Mouse (Mus musculus): ENCODE measurements around the gene Vmp1. TPM values are rescaled to one million over a fixed set of nuclear protein-coding genes. Genes with fewer than 3 reads are reported as not detected.
A peak's percentile ranks its signal among the peaks of the same experiment; 100 is the strongest.

Vmp1 gene
- polyA plus RNA-seq (2015; fragmentation: Nextera tagmentation; extraction: Ambion mirVana): 93.5 and 102 TPM in 2 replicates

GRCm38 (mm10) chr11:86683395-86684125, at the start of gene Vmp1, which contains the start of gene Ptrh2:
Gene Vmp1 (minus strand): TSS chr11:86683836.
Gene Ptrh2 (plus strand): TSS chr11:86683985.
- under 1% methylated on average over 56 of the region's 56 CpGs for WGBS

DNA sequence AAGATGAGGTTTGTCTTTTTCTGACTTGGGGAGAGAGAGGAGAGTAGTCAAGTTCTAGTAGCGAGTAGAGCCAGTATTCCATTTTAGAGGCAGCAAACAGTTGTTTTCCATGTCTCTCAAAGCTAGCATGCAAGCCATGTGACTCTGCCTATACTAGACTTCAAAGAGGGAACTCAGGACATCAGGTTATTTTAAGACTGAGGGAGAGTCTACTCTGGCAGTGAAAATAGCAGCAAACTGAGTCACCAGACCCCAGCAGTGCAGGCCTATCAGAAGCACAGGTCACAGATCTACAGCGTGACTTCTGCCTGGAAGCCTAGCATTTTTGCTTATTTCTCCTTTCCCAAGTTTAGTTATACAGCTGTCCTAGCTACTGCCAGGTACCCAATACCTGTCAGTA, 47.8 kb upstream of the Vmp1 start:
- Histone ChIP-seq H3K27ac (no peak overlapping the region), H3K9me3 (no peaks in the 10 kb centered on the region), H3K27me3 (no peaks in the 10 kb centered on the region), H3K36me3 (peaks cover 42% of the 10 kb centered on the region), H3K4me2 (replicated peaks) (no peak overlapping the region), H3K4me3 (replicated peaks) (no peak overlapping the region), H3K9ac (replicated peaks) (no peak overlapping the region), H3K4me1 (replicated peaks) (no peaks in the 10 kb centered on the region; the same call in 1 of the 2 replicates)
- no peak for ATAC-seq
- 95% methylated on average over 2 of the region's 2 CpGs for WGBS

More at GRCm38 (mm10) chr11:86683395-86684125, at the start of gene Vmp1, which contains the start of gene Ptrh2:
- Histone ChIP-seq H3K27me3 (no peaks in the 10 kb centered on the region), H3K4me1 (replicated peaks) (peaks cover 41% of the 10 kb centered on the region), H3K4me2 (replicated peaks) (peak within 1 kb of the TSS; percentile 90), H3K9ac (replicated peaks) (peak within 1 kb of the TSS; percentile 86), H3K9me3 (no peaks in the 10 kb centered on the region), H3K4me3 (replicated peaks) (peak within 1 kb of the TSS; percentile 72), H3K36me3 (no peaks in the 10 kb centered on the region), H3K27ac (peak within 1 kb of the TSS; percentile 88)
- ATAC-seq: peak; percentile 96

GRCm38 (mm10) chr11:86725607-86726006, 42.0 kb upstream of the Vmp1 start:
- Histone ChIP-seq H3K27me3 (no peaks in the 10 kb centered on the region), H3K27ac (no peak overlapping the region), H3K9ac (replicated peaks) (no peak overlapping the region), H3K4me1 (replicated peaks) (no peaks in the 10 kb centered on the region), H3K4me2 (replicated peaks) (no peak overlapping the region), H3K36me3 (peaks cover 46% of the 10 kb centered on the region), H3K9me3 (no peaks in the 10 kb centered on the region), H3K4me3 (replicated peaks) (no peak overlapping the region)
- ATAC-seq: no peak

- H3K27me3 ChIP-seq: no peaks in the 10 kb centered on the region
- H3K4me1 ChIP-seq (replicated peaks): no peaks in the 10 kb centered on the region
- H3K4me3 ChIP-seq (replicated peaks): no peak overlapping the region
- H3K27ac ChIP-seq: no peak overlapping the region
- no peak overlapping the region for H3K4me2 ChIP-seq (replicated peaks)
- 93% methylated on average over 7 of the region's 7 CpGs for WGBS
- no peaks in the 10 kb centered on the region for H3K9me3 ChIP-seq
- no peak for ATAC-seq
- H3K9ac ChIP-seq (replicated peaks): no peak overlapping the region
- peaks cover 49% of the 10 kb centered on the region for H3K36me3 ChIP-seq
Observed at GRCm38 (mm10) chr11:86724982-86725381, 41.3 kb upstream of the Vmp1 start.

DNA sequence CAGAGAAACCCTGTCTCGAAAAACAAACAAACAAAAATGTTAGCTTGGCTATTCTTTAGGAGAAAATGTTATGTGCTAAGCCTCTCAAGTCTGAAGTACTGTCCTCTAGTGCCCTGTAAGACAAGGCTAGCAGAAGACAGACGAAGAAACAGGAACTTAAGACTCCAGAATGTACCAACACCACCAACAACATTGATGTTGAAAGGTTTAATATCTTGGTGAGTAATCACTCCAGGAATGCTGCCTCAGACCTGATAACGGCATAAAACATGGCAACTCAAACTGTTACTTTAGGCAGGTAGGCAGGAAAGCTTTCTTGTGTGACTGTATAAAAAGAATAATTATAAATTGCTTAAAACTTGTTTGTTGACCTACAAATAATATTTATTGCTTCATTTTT, 40.4 kb upstream of the Vmp1 start:
- Histone ChIP-seq H3K9me3 (no peaks in the 10 kb centered on the region), H3K27me3 (no peaks in the 10 kb centered on the region), H3K36me3 (peaks cover 52% of the 10 kb centered on the region), H3K9ac (replicated peaks) (no peak overlapping the region), H3K27ac (no peak overlapping the region), H3K4me3 (replicated peaks) (no peak overlapping the region), H3K4me1 (replicated peaks) (no peaks in the 10 kb centered on the region), H3K4me2 (replicated peaks) (no peak overlapping the region)
- ATAC-seq: no peak
- WGBS: 91% methylated on average over 3 of the region's 3 CpGs

GRCm38 (mm10) chr11:86719390-86719789, 35.8 kb upstream of the Vmp1 start:
- Histone ChIP-seq H3K4me2 (replicated peaks) (no peak overlapping the region), H3K27me3 (no peaks in the 10 kb centered on the region), H3K4me3 (replicated peaks) (no peak overlapping the region), H3K9ac (replicated peaks) (no peak overlapping the region), H3K9me3 (no peaks in the 10 kb centered on the region), H3K4me1 (replicated peaks) (no peaks in the 10 kb centered on the region), H3K36me3 (peaks cover 63% of the 10 kb centered on the region), H3K27ac (no peak overlapping the region)
- WGBS: 95% methylated on average over 8 of the region's 8 CpGs
- ATAC-seq: no peak

- H3K4me1 ChIP-seq (replicated peaks): no peaks in the 10 kb centered on the region
- H3K4me3 ChIP-seq (replicated peaks): no peak overlapping the region
- 94% methylated on average over 3 of the region's 3 CpGs for WGBS
- no peaks in the 10 kb centered on the region for H3K27me3 ChIP-seq
- no peaks in the 10 kb centered on the region for H3K9me3 ChIP-seq
- H3K4me2 ChIP-seq (replicated peaks): no peak overlapping the region
- ATAC-seq: no peak
- no peak overlapping the region for H3K27ac ChIP-seq
- peaks cover 67% of the 10 kb centered on the region for H3K36me3 ChIP-seq
- H3K9ac ChIP-seq (replicated peaks): no peak overlapping the region
Observed at GRCm38 (mm10) chr11:86718369-86718768, 34.7 kb upstream of the Vmp1 start.

- Histone ChIP-seq H3K9ac (replicated peaks) (no peak overlapping the region), H3K4me2 (replicated peaks) (no peak overlapping the region), H3K9me3 (no peaks in the 10 kb centered on the region), H3K27ac (no peak overlapping the region), H3K4me3 (replicated peaks) (no peak overlapping the region), H3K4me1 (replicated peaks) (no peaks in the 10 kb centered on the region), H3K27me3 (no peaks in the 10 kb centered on the region), H3K36me3 (peaks cover 69% of the 10 kb centered on the region)
- WGBS: 86% methylated on average over 6 of the region's 6 CpGs
- no peak for ATAC-seq
Observed at GRCm38 (mm10) chr11:86717306-86718065, 33.9 kb upstream of the Vmp1 start.

DNA sequence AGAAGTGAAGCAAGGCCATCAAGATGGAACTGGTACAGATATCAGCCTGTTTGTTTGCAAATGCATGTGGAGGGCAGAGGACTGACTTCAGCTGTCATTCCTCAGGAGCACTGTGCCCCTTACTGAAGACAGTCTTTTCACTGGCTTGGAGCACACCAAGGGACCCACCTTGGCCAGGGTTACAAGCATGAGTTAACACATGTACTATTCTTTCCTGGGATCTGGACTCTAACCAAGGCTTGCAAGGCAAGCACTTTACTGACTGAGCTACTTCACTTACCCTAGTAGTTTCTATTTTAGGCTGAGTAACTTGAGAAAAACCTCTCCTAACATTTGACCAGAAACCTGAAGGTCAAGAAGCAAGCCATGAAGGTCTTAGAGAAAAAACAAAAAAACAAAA, 31.0 kb upstream of the Vmp1 start:
- Histone ChIP-seq H3K4me1 (replicated peaks) (no peaks in the 10 kb centered on the region), H3K27ac (no peak overlapping the region), H3K9ac (replicated peaks) (no peak overlapping the region), H3K36me3 (peaks cover 75% of the 10 kb centered on the region), H3K4me3 (replicated peaks) (no peak overlapping the region), H3K4me2 (replicated peaks) (no peak overlapping the region), H3K27me3 (no peaks in the 10 kb centered on the region), H3K9me3 (no peaks in the 10 kb centered on the region)
- ATAC-seq: no peak

GRCm38 (mm10) chr11:86701151-86701550, 17.5 kb upstream of the Vmp1 start:
- peaks cover 86% of the 10 kb centered on the region for H3K36me3 ChIP-seq

DNA sequence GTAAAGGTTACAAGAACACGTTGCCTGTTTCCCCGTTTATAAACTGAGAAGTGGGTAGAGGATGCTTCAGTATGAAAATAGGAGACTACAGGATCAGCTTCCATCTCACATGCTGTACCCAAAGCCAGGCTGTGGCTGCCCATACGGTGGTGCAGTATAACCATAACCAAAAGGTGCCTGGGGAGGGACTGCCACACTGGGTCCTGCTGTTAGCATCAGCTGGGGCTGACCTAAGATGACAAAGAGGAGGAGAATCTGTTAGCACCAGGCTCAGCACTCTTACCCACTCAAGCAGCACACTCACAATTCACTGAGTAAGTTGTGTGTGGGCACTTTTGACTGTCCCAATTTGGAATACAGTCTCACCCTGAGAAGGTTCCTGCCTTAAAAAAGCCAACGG, 11.8 kb upstream of the Vmp1 start:
- H3K4me3 ChIP-seq (replicated peaks): no peak overlapping the region
- no peaks in the 10 kb centered on the region for H3K4me1 ChIP-seq (replicated peaks)
- no peak overlapping the region for H3K27ac ChIP-seq
- H3K4me2 ChIP-seq (replicated peaks): no peak overlapping the region
- H3K36me3 ChIP-seq: peaks cover 79% of the 10 kb centered on the region
- H3K9ac ChIP-seq (replicated peaks): no peak overlapping the region
- no peak for ATAC-seq
- H3K9me3 ChIP-seq: no peaks in the 10 kb centered on the region
- WGBS: 68% methylated on average over 4 of the region's 4 CpGs
- no peaks in the 10 kb centered on the region for H3K27me3 ChIP-seq

More at GRCm38 (mm10) chr11:86701151-86701550, 17.5 kb upstream of the Vmp1 start:
- Histone ChIP-seq H3K4me3 (replicated peaks) (no peak overlapping the region), H3K4me2 (replicated peaks) (no peak overlapping the region), H3K4me1 (replicated peaks) (no peaks in the 10 kb centered on the region), H3K27me3 (no peaks in the 10 kb centered on the region), H3K9me3 (no peaks in the 10 kb centered on the region), H3K9ac (replicated peaks) (no peak overlapping the region), H3K27ac (no peak overlapping the region)
- 90% methylated on average over 4 of the region's 4 CpGs for WGBS
- ATAC-seq: no peak

GRCm38 (mm10) chr11:86692546-86692945, 8.9 kb upstream of the Vmp1 start:
- no peak overlapping the region for H3K27ac ChIP-seq
- H3K9me3 ChIP-seq: no peaks in the 10 kb centered on the region
- H3K27me3 ChIP-seq: no peaks in the 10 kb centered on the region
- no peaks in the 10 kb centered on the region for H3K4me1 ChIP-seq (replicated peaks)
- H3K36me3 ChIP-seq: peaks cover 67% of the 10 kb centered on the region
- WGBS: 91% methylated on average over 2 of the region's 2 CpGs
- H3K9ac ChIP-seq (replicated peaks): no peak overlapping the region
- H3K4me3 ChIP-seq (replicated peaks): no peak overlapping the region
- no peak for ATAC-seq
- no peak overlapping the region for H3K4me2 ChIP-seq (replicated peaks)

Measured in midbrain, embryonic 13.5 days (tissue).